Mouse (Mus musculus) spleen, adult 2 months (tissue): ENCODE data around the gene Il17re.

ENCODE experiments used
- CTCF ChIP-seq: fragments of 200-500 bp; IDR thresholded peaks from 2 replicates; pipeline ENCODE4 v1.5.1; 2011; ENCODE audit warnings: mild to moderate bottlenecking, inconsistent platforms; ENCODE audit not compliant: insufficient read depth, insufficient read length, insufficient replicate concordance; ENCODE audit errors: extremely low read depth
- POLR2A ChIP-seq: fragments of 200-500 bp; IDR thresholded peaks from 2 replicates; pipeline ENCODE4 v1.6.1; 2011; ENCODE audit warnings: low read depth, low read length, inconsistent platforms

GRCm38 (mm10) chr6:113444207-113444965, 13.9 kb upstream of the Il17re start:
- TF ChIP-seq POLR2A, result no peak
- no peak for TF ChIP-seq CTCF
